Mouse (Mus musculus) bone marrow macrophage, adult 2 months (primary cell): Measurements from ENCODE around the gene 4930412O13Rik.

ENCODE experiments used
- CTCF ChIP-seq: IDR thresholded peaks from 2 replicates; pipeline ENCODE4 v1.5.1; 2012; ENCODE audit warnings: low read depth, mild to moderate bottlenecking, low read length, moderate library complexity
- POLR2A ChIP-seq: IDR thresholded peaks from 2 replicates; pipeline ENCODE4 v1.6.1; 2012; ENCODE audit warnings: mild to moderate bottlenecking, low read depth, low read length, borderline replicate concordance

DNA sequence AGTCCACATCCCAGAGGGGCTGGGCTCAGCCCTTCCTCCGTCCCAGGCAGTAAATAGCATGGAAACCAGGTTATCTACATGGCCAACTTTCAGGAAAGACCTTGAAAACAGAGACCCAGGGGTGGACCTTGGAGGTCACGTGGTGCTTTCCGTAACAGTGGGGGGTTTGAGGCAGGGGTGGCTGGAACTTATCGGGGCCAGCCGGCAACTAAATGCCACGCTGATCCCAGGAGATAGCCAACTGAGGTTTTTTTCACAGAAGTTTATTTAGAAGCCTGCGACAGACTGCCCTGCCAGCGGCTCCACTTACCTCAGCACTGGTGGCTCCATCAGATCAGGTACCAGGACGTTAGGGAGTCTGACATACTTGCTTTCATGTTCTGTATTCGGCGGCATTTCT is 24.9 kb downstream of the 4930412O13Rik start:
- TF ChIP-seq CTCF (no peak), POLR2A (no peak)
